Mouse (Mus musculus): ENCODE results near the gene Tas1r3. TPM values are rescaled to one million over a fixed set of nuclear protein-coding genes. Genes with fewer than 3 reads are reported as not detected.
A peak's percentile ranks its signal among the peaks of the same experiment; 100 is the strongest.

The Tas1r3 gene
- under 1 TPM; 0.20 to 0.34 TPM for total RNA-seq (2021)

GRCm38 (mm10) chr4:155863001-155863400 lies at the start of gene Tas1r3:
Tas1r3 (minus strand) TSS chr4:155863362.
- intact Hi-C loops (cut with DNase I): no loop called here
- DNase-seq: no peak

- intact Hi-C loops (cut with DNase I): no loop called here
- peak in 1 of 2 experiments; percentile 0 for DNase-seq
These were observed 45.6 kb upstream of the Tas1r3 start for GRCm38 (mm10) chr4:155908751-155909150.

- intact Hi-C loops (cut with DNase I): no loop called here
- DNase-seq: peak; percentile 2 to 3
These were observed 45.1 kb upstream of the Tas1r3 start for GRCm38 (mm10) chr4:155908281-155908680.

- intact Hi-C loops (cut with DNase I): no loop called here
- DNase-seq: peak in 1 of 2 experiments; percentile 0
These were observed 43.8 kb upstream of the Tas1r3 start for GRCm38 (mm10) chr4:155907003-155907402.

- intact Hi-C loops (cut with DNase I): no loop called here
- DNase-seq: peak in 1 of 2 experiments; percentile 0
These were observed 43.0 kb upstream of the Tas1r3 start for GRCm38 (mm10) chr4:155906125-155906524.

- peak; percentile 0 for DNase-seq
- intact Hi-C loops (cut with DNase I): no loop called here
These were observed 42.5 kb upstream of the Tas1r3 start for GRCm38 (mm10) chr4:155905634-155906033.

GRCm38 (mm10) chr4:155904318-155905102 lies 41.3 kb upstream of the Tas1r3 start:
- intact Hi-C loops (cut with DNase I): no loop called here
- DNase-seq: peak; percentile 10 to 23

- DNase-seq: peak in 1 of 2 experiments; percentile 0
- intact Hi-C loops (cut with DNase I): no loop called here
These were observed 40.1 kb upstream of the Tas1r3 start for GRCm38 (mm10) chr4:155903246-155903645.

- intact Hi-C loops (cut with DNase I): no loop called here
- peak; percentile 52 to 66 for DNase-seq
These were observed 38.0 kb upstream of the Tas1r3 start for GRCm38 (mm10) chr4:155901205-155901604.

GRCm38 (mm10) chr4:155899355-155899754 lies 36.2 kb upstream of the Tas1r3 start:
- DNase-seq: peak in 1 of 2 experiments; percentile 0

GRCm38 (mm10) chr4:155898318-155898717 lies 35.2 kb upstream of the Tas1r3 start:
- intact Hi-C loops (cut with DNase I): no loop called here
- no peak for DNase-seq

More at GRCm38 (mm10) chr4:155899355-155899754, 36.2 kb upstream of the Tas1r3 start:
- intact Hi-C loops (cut with DNase I): no loop called here

GRCm38 (mm10) chr4:155896461-155896860 lies 33.3 kb upstream of the Tas1r3 start:
- intact Hi-C loops (cut with DNase I): no loop called here
- DNase-seq: no peak

GRCm38 (mm10) chr4:155895826-155896225 lies 32.7 kb upstream of the Tas1r3 start:
- DNase-seq: peak; percentile 4 to 8
- intact Hi-C loops (cut with DNase I): no loop called here

- intact Hi-C loops (cut with DNase I): no loop called here
- peak; percentile 73 to 77 for DNase-seq
These were observed 32.1 kb upstream of the Tas1r3 start for GRCm38 (mm10) chr4:155895216-155895615.

- peak; percentile 83 to 86 for DNase-seq
- intact Hi-C loops (cut with DNase I): no loop called here
These were observed 31.2 kb upstream of the Tas1r3 start for GRCm38 (mm10) chr4:155894311-155894881.

GRCm38 (mm10) chr4:155893212-155893690 lies 30.1 kb upstream of the Tas1r3 start:
- DNase-seq: peak in 1 of 2 experiments; percentile 0
- intact Hi-C loops (cut with DNase I): loop anchor here (2.0 kb wide), 2 partner anchors 24 to 50 kb away; partner anchors contain the start of genes Cptp, Ints11 and Ube2j2

GRCm38 (mm10) chr4:155892438-155893211 lies 29.5 kb upstream of the Tas1r3 start:
- DNase-seq: peak; percentile 35 to 49
- intact Hi-C loops (cut with DNase I): loop anchor here (2.0 kb wide), 2 partner anchors 24 to 50 kb away; partner anchors contain the start of genes Cptp, Ints11 and Ube2j2

- peak; percentile 90 for DNase-seq
- intact Hi-C loops (cut with DNase I): loop anchor here (2.0 kb wide), 2 partner anchors 23 to 51 kb away; partner anchors contain the start of genes Cptp, Ints11 and Ube2j2
These were observed 28.9 kb upstream of the Tas1r3 start for GRCm38 (mm10) chr4:155892017-155892416.

GRCm38 (mm10) chr4:155891551-155892001 lies 28.4 kb upstream of the Tas1r3 start, which contains the start of the genes Pusl1 and Acap3:
Pusl1 (minus strand) TSS chr4:155891781.
Acap3 (plus strand) TSS chr4:155891822.
- intact Hi-C loops (cut with DNase I): loop anchor here (2.0 kb wide), 2 partner anchors 23 to 51 kb away; partner anchors contain the start of genes Cptp, Ints11 and Ube2j2

GRCm38 (mm10) chr4:155891011-155891471 lies 27.9 kb upstream of the Tas1r3 start:
- intact Hi-C loops (cut with DNase I): no loop called here
- no peak for DNase-seq

More at GRCm38 (mm10) chr4:155891551-155892001, 28.4 kb upstream of the Tas1r3 start, which contains the start of the genes Pusl1 and Acap3:
- DNase-seq: peak; percentile 97 to 98

Data from heart, postnatal 10 days (tissue).